Mouse (Mus musculus) thymus, adult 2 months (tissue): ENCODE measurements around the gene Kansl1l. TPM values are rescaled to one million over a fixed set of nuclear protein-coding genes. Genes with fewer than 3 reads are reported as not detected.

Experiments used
- DNase-seq: peaks from one replicate; pipeline ENCODE4 v3.0.0; 2021
- H3K27ac ChIP-seq: fragments of 200-500 bp; 2 replicates; pipeline ENCODE4 v1.5.1; 2012; ENCODE audit warnings: low read length, control low read depth; ENCODE audit not compliant: control insufficient read depth, insufficient read depth
- H3K27me3 ChIP-seq: fragments of 200-500 bp; 2 replicates; pipeline ENCODE4 v1.6.1; 2012; ENCODE audit warnings: mild to moderate bottlenecking, low read length, moderate library complexity, mixed read lengths; ENCODE audit not compliant: control insufficient read depth, insufficient read depth
- H3K36me3 ChIP-seq: fragments of 200-500 bp; 2 replicates; pipeline ENCODE4 v1.6.1; 2012; ENCODE audit warnings: mild to moderate bottlenecking, low read length, moderate library complexity; ENCODE audit not compliant: control insufficient read depth, insufficient read depth
- H3K4me1 ChIP-seq: fragments of 200-500 bp; replicated peaks from 2 replicates; pipeline ENCODE4 v1.6.1; 2012; ENCODE audit warnings: low read length; ENCODE audit not compliant: control insufficient read depth, insufficient read depth
- H3K4me3 ChIP-seq: fragments of 200-500 bp; 2 replicates; pipeline ENCODE4 v1.5.1; 2012; ENCODE audit warnings: mild to moderate bottlenecking, low read length, control low read depth, moderate library complexity; ENCODE audit not compliant: control insufficient read depth, insufficient read depth
- CTCF ChIP-seq: fragments of 200-500 bp; IDR thresholded peaks from 2 replicates; pipeline ENCODE4 v1.5.1; 2012; ENCODE audit warnings: mild to moderate bottlenecking, control low read depth, low read length, moderate library complexity, borderline replicate concordance; ENCODE audit not compliant: control insufficient read depth, poor library complexity, insufficient read depth; ENCODE audit errors: extremely low read depth
- POLR2A ChIP-seq: fragments of 200-500 bp; IDR thresholded peaks from 2 replicates; pipeline ENCODE4 v1.6.1; 2012; ENCODE audit warnings: mild to moderate bottlenecking, low read length, control low read depth, moderate library complexity; ENCODE audit not compliant: control insufficient read depth, poor library complexity, insufficient read depth; ENCODE audit errors: extremely low read depth
- WGBS: fragments of 180-500 bp; shearing (Covaris S2); methylation state at CpG from one replicate; pipeline ENCODE4 v1.1.7; 2018; 5-methylcytosine and 5-hydroxymethylcytosine counted together
- polyA plus RNA-seq: library from polyadenylated mRNA; depleted of rRNA; stranded (reverse); fragments of >200 nt; gene quantifications from 2 replicates; pipeline ENCODE4 v1.2.3, GENCODE M21; 2012

Kansl1l gene
- polyA plus RNA-seq, 1 experiment: 13.1 TPM

DNA sequence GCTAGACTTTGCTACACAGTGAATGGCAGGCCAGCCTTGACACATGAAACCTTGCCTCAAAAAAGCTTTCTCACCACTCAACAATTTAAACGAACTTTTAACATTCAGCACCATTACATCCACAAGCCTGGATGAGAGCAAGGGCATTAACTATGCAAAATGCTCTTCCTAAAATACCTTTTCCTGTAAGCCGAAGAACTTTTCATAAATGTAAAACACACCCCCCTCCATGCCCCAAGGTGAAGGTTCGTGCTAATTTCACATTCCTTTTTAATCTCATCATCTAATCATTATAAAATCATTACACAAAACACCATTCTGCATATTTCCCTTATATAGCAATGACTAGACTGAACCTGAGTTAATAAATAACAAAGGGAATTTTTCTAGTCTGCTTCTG lies 19.8 kb upstream of the Kansl1l start:
- no peaks in the 10 kb centered on the region for H3K27me3 ChIP-seq
- no peak for DNase-seq
- no peaks in the 10 kb centered on the region for H3K36me3 ChIP-seq
- TF ChIP-seq POLR2A (no peak), CTCF (no peak)
- H3K4me3 ChIP-seq: no peak overlapping the region
- H3K4me1 ChIP-seq: peaks cover 8% of the 10 kb centered on the region
- no peak overlapping the region for H3K27ac ChIP-seq
- 96% methylated on average over 3 of the region's 3 CpGs for WGBS

DNA sequence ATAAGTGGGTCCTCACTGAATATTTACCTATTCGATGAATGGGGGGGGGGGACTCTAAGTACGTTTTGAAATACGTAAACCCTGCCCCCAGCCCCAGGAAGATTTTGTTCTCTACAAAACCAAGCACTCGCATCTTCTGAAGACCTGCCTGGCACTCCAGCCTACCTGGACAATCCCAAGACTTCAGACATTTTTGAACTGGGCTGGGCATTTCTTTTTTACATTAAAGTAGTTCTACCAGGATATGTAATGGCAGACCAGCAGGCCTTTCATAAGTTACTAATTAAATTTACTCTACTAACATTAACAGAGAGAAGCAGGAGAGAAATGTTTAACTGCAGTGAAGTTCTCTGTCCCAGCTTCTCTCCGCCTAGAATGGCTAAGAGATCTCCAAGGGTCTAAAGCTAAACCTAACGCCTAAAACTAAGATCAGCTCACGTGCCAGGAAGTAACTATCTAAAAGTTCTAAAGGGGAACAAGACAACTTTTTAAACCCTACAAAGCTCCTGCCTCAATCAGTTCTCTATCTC lies 15.3 kb upstream of the Kansl1l start:
- TF ChIP-seq POLR2A (no peak), CTCF (no peak)
- Histone ChIP-seq H3K4me3 (no peak overlapping the region), H3K36me3 (no peaks in the 10 kb centered on the region), H3K4me1 (no peaks in the 10 kb centered on the region), H3K27me3 (no peaks in the 10 kb centered on the region), H3K27ac (no peak overlapping the region)
- DNase-seq: no peak
- 94% methylated on average over 7 of the region's 7 CpGs for WGBS

DNA sequence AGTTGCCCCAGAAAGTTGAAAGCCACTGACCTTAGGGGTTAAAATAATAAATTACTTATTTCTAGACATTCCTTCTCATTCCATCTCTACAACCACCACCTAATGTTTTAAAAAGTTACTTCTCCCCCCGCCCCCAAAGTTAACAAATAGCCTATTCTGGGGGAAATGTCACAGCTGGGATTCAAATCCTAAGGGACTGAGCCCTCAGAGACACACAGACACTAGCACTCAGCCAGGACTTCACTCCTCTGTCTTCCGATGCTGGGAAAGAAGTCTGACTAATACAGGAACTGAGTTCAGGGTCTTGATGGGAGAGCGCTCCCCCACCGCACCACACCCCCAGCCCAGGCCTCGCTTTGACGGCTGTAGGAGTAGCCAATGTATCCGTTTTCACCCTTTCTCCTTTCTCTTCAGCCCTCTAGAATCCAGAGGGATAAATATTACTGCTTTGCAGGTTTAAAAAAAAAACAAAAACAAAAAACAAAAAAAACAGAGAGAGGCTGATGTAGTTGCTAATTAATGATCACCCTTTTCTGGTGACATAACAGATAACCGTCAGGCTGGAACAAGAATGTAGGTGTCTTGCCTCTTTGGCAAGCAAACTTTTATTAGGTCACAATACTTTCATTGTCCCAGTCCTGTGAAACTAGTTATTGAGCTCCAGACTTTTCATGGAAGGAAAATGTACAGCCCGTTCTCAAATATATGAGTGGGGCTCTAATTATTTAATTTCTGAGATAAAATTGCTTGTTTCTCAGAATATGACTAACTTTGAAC lies 14.7 kb upstream of the Kansl1l start:
- Histone ChIP-seq H3K4me1 (peaks cover 2% of the 10 kb centered on the region), H3K36me3 (no peaks in the 10 kb centered on the region), H3K27me3 (no peaks in the 10 kb centered on the region), H3K27ac (no peak overlapping the region), H3K4me3 (no peak overlapping the region)
- TF ChIP-seq CTCF (no peak), POLR2A (no peak)
- DNase-seq: no peak
- WGBS: 96% methylated on average over 9 of the region's 9 CpGs

DNA sequence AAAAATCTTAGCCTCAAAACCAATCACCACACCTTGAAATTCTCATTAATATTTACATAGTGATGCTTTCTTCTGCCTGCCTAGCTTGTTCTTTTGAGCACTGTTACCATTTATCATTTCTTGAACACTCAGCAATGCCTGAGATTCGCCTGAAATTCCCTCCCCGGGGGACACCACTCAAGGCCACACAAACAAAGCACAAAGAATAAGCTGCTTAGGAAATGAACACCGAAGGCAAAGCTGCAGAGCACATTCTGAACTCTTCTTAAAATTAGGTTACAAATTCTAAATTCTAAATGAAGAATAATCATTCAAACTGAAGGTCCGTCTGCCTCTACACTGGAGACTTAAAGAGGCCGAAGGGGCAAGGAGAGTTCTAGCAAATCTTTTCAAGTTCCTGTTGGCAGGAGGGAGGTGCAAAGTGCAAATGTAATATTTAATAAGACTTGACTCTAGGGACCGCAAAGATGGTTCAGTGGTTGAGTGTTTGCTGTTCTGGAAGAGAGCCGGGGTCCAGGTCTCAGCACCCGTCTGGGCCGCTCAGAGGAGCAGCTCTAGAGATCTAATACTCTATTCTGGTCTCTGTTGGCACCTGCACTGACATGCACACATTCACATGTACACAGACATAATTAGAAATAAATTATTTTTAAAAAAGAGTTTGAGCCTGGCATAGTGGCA lies 12.2 kb upstream of the Kansl1l start:
- Histone ChIP-seq H3K4me3 (no peak overlapping the region), H3K27ac (no peak overlapping the region), H3K4me1 (peaks cover 5% of the 10 kb centered on the region), H3K36me3 (no peaks in the 10 kb centered on the region), H3K27me3 (no peaks in the 10 kb centered on the region)
- WGBS: 94% methylated on average over 9 of the region's 9 CpGs
- no peak for TF ChIP-seq POLR2A
- no peak for TF ChIP-seq CTCF
- no peak for DNase-seq

DNA sequence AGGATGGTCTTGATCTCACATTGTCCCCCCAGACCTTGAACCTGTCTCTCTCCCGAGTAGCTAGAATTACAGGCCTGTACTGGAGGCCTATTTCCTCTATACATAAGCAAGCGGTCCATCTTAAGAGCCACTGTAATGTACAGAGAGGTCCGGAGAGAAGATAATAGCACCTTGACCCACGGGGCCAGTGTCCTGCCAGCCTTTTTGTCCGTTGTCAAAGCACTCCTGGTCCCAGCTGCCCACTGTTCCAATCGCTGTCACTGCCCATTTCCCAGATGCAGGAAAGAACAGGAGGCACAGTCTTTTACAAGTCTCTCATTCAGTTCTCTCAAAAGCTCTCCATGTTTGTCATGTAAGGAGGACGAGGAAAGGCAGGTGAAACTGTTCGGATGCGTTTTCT lies 4.6 kb upstream of the Kansl1l start:
- DNase-seq: no peak
- WGBS: 92% methylated on average over 9 of the region's 9 CpGs
- TF ChIP-seq CTCF (no peak), POLR2A (no peak)
- H3K27me3 ChIP-seq: no peaks in the 10 kb centered on the region
- no peaks in the 10 kb centered on the region for H3K36me3 ChIP-seq
- H3K4me1 ChIP-seq: peaks cover 12% of the 10 kb centered on the region
- 0 out of 2 replicates have a peak overlapping the region, but pooled peaks have one; percentile 35 for H3K27ac ChIP-seq
- H3K4me3 ChIP-seq: no peak overlapping the region

DNA sequence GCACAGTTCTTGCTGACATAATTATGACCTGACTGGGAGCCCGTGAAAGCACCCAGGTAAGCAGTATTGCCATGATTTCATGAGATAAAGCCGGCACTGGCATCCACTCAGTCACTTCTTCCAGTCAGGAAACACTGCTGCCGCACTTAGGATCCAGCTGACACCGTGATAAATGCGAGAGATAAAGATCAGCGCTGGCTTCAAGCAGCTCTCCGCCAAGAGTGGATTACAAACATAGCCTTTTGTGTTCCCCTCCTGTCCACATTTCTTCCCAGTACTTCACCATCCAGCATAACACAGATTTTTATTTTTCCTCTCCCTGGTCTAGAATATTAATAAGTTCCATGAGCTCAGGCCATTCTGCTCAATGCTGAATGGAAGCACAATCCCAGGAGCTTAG lies 2.9 kb upstream of the Kansl1l start:
- H3K4me1 ChIP-seq: peaks cover 10% of the 10 kb centered on the region
- no peaks in the 10 kb centered on the region for H3K27me3 ChIP-seq
- 49% methylated on average over 7 of the region's 7 CpGs for WGBS
- no peak for DNase-seq
- no peak overlapping the region for H3K4me3 ChIP-seq
- no peaks in the 10 kb centered on the region for H3K36me3 ChIP-seq
- no peak overlapping the region for H3K27ac ChIP-seq
- TF ChIP-seq CTCF: no peak
- TF ChIP-seq POLR2A: no peak
